Mouse (Mus musculus): ENCODE measurements around the gene Usp2.

The Usp2 gene

GRCm38 (mm10) chr9:44075276-44075995 is 8.6 kb downstream of the Usp2 start:
- in situ Hi-C loops (cut with MboI, MseI), result no loop called here

DNA sequence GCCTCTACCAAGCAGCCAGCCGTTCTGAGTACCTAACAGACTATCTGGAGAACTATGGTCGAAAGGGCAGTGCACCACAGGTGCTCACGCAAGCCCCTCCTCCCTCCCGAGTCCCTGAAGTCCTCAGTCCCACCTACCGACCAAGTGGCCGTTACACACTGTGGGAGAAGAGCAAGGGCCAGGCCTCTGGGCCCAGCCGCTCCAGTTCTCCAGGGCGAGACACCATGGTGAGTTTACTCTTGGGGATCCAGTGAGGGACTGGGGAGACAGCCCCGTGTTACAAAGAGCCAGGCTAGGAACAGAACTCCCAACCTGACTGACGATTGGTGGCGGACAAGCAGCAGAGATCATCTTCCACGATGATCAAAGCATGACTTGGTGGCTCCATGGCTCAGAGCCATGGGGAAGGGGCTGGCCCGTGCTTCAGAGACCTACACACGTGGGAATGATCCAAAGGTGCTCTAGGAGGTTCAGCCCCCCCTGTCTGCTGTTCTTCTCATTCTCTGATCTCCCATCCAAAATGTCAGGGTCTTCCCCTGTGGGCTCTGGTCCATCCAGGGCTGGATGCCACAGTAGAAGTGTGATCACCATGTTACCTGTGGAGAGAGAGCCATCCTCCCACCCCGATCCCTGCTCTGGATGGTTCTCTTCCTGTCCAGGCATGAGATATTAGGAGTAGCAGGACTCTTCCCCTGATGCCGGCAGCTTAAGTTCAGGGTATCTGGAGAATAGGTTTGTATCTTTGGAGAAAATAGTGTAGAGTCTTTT is 9.4 kb downstream of the Usp2 start:
- in situ Hi-C loops (cut with MboI, MseI), result no loop called here

DNA sequence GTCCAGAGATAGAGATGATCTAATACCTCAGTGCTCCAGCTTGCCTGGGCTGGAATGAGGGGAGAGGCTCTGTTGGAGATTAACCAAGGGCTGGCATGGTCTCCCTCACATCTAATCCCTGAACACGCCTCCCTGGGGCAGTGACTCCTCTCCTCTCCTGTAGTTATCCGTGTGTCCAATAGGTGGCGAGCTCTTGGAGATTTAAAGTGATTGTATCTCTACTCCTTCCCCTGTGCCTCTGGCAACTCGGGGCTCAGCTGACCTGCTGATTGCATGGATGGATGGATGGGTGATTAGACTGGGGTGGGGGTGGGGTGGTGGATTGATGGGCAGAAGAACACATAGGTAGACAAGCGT is 9.9 kb downstream of the Usp2 start:
- in situ Hi-C loops (cut with MboI, MseI), result no loop called here

- in situ Hi-C loops (cut with MboI, MseI), result no loop called here
Measured at GRCm38 (mm10) chr9:44077266-44077910, 10.6 kb downstream of the Usp2 start.

GRCm38 (mm10) chr9:44078136-44078797 is 11.4 kb downstream of the Usp2 start:
- in situ Hi-C loops (cut with MboI, MseI), result no loop called here

DNA sequence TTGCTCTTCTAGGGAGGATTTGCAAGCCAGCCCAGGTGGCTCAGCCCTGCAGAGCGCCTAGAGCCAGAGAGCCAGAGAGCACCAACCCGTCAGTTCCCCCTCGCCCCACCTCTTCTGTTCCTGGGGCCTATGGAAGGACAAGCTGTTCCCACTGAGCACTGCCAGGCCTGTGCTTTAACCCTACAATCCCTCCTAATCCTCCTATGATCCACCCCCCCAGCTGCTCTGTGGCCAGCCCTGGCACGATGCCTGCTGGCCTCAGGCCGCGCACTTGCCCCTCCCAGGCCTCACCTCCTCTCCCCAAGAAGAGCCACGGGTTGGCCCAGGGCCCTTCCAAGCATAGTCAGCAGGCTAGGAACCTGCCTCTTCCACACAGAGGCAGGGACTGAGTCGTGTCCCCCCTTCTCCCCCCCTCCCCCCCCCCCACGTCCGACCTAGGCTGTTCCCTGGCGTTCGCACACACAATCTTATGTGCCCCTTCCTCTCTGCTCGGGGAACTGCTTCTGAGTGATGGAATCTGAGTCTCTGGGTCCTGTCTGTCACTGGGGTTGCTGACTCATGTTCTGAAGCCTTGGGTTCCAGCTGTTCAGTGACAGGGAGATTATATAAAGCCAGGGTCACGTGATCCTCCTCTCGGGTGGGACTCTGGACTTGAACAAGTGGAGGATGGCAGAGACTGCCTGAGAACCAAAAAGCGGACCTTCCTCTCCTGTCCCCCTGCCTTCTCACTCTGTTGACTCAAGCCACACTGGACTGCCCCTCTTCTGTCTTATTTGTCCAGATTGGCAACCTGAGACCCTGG is 12.3 kb downstream of the Usp2 start:
- in situ Hi-C loops (cut with MboI, MseI), result no loop called here

DNA sequence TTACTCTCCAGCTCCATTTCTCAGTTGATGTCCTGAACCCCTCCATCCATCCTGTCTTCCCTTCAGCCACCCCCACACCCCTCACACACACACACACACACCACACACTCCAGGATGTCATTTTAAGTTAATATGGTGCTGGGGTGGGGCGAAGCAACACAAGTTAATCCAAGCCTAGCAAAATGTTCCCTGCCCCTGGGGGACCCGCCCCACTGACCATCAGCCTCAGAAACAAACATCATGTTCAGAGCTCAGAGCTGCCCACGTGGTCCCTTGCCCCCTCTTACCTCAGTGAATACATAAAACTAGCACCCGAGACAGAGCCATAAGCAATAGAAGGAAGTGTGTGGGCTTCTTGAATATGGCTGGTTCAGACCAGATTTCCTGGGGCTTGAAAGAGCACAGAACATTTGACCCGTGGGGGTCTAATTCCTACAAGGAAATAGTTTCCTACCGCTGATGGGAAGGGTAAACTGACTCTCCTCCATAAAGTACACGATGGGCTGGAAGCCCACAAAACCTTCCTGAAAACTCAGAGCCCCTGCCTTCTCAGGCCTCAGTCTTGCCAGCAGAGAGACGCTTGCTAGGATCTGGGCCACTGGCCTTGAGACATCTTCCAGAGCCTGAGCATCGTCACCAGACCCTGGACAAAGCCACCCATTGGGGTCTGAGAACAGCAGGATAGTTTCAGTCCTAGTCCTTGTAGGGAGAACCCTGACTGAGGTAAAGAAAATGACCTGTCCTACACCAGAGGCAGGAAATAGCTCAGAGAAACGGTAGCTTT is 13.4 kb downstream of the Usp2 start:
- in situ Hi-C loops (cut with MboI, MseI), result no loop called here

DNA sequence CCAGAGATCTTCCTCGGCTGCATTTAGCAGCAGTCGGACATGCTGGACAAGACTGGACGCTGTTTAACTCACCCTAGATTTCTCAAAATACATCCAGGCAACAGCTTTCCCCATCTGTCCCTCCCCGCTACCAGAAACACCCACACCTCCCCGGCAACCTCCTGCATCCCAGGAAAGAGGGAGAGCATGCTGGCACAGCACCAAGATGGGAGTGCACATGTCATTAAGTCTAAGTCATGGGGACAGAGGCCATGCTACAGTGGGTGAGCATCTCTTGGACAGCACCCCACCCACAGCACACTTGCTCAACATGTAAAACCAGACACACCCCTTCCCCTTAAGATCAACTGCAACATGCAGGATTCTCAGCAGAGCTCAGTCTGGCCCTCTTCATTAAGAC is 14.1 kb downstream of the Usp2 start:
- in situ Hi-C loops (cut with MboI, MseI), result no loop called here

- in situ Hi-C loops (cut with MboI, MseI), result no loop called here
Measured at GRCm38 (mm10) chr9:44081581-44081980, 14.8 kb downstream of the Usp2 start.

GRCm38 (mm10) chr9:44082266-44082665 is 15.4 kb downstream of the Usp2 start:
- in situ Hi-C loops (cut with MboI, MseI), result no loop called here

DNA sequence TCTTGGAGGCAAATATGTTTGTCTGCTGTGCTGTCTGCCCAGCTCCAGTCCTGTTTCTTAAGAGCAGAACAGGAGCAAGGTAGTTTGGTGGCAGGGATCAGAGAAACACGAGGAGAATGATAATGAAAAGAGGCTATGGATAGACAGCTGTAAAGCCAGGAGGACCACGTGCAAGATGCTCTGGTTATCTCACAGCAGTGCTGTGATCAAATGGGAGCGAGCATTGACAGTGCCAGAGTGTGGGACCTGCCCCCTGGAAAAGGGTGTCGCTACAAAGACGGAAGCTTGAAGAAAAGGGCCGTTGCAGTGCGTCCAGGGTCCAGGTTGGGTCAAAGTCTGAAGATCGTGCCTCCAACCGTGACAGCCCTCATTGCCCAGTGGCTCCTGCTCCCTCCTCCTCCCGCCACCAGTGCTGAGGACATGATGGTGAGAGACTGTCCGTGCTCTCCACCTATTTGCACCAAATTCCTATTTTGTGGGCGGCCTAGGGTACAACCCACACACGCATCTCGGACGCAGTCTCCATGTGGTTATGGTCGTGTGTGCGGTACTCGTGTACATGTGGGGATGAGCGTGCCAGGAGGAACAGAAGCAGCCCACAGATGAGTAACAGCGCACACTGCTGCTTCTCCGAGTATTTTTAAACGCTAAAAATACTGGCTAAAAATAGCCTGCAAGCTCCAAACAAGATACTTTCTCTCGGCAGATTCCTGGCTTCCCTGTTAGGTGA is 16.7 kb downstream of the Usp2 start:
- in situ Hi-C loops (cut with MboI, MseI), result no loop called here

GRCm38 (mm10) chr9:44084236-44084635 is 17.4 kb downstream of the Usp2 start:
- in situ Hi-C loops (cut with MboI, MseI), result no loop called here

GRCm38 (mm10) chr9:44084659-44085229 is 17.9 kb downstream of the Usp2 start:
- in situ Hi-C loops (cut with MboI, MseI), result no loop called here

GRCm38 (mm10) chr9:44085276-44085675 is 18.5 kb downstream of the Usp2 start:
- in situ Hi-C loops (cut with MboI, MseI), result no loop called here

GRCm38 (mm10) chr9:44085741-44086665 is 19.2 kb downstream of the Usp2 start:
- in situ Hi-C loops (cut with MboI, MseI), result no loop called here

DNA sequence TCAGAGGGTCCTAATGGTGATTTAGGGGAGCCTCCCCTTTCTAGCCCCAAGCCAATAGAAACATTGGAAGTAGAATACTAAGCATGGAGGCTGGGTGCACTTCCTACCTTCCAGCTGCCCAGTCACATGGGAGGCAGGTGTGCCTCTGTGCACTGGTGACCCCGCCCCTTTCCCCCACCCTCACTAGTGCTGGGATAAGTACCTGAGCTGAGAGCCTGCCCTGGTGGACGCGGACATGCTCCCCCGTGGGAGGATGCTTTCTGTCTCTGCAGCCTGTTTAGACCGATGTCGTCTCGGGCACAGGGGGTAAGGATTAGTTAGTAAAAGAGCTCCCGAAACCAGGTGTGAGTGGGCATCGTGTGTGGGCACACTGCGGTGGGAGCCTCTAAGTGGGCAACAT is 20.1 kb downstream of the Usp2 start:
- in situ Hi-C loops (cut with MboI, MseI), result no loop called here

DNA sequence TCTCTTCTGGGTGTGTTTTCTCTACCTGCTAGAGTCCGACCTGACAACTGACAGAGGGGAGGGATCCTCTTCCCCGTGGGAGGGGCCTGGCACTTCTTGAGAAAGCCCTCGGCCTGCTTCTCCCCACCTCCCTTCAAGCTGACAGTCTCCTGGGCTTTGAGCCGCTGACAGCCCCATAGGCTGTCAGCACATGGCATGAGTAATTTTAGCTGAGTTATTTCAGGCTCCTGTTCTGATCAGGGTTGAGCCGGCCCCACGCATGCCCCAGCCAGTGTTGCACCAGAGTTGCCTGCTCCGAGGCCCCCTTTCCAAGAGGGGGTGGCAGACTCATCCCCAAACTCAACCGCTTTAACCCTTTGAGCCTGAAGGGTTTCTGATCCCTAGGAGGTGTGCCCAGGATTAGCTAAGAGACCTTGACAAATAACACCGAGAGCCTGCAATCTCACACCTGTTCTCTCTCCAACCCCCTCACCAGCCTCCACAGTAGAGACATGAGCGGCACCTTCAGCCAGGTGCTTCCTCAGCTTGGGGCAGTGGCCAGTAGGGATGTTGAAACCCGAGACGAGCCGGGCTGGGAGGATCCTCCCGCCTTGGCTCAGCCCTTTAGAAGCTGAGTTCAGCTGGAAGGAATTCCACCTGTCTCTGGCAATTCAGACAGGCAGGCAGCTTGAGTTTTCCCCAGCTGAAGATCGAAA is 21.1 kb downstream of the Usp2 start:
- in situ Hi-C loops (cut with MboI, MseI), result no loop called here
